Mouse (Mus musculus): ENCODE data around the gene Bahcc1.

DNA sequence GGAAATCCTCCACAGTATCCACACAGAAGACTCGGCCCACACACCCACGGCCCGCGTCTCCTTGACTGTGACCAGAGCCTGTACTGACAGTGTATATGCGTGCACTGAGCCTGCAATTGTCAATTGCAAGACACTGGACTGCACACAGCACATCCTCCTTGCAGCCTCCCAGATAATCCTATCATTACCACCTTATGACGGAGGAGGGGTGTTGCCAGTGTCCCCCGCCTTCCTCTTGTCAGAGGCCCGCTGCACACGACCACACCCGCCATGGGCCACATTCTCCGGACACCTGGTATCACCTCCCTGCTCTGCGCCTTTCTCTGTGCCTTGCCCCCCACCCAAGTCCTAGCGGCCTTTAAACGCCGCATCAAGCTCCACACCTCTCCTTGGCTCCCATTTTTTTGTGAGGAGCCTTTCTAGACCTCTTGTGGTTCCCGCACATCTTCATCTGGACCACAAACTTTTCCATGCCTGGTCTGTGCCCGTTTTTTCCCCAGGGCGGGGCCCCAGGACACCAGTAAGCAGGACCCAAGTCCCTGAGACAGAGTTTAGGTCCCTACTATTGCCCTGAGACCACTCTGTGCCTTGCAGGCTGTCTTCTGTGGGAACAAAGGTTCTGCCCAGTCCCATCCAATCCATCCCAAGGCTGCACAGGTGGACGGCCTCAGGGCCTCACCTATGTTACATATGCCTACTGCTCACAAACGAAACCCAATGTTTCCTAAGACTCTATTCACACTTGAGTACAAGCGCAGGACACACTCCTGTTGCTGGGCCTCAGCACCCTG, 71.0 kb downstream of the Bahcc1 start:
- no peak for TF ChIP-seq POLR2A (IDR thresholded peaks at IDR 0.05; ENCODE audit: borderline replicate concordance, extremely low read depth, low read depth, low read length)
- no peak for TF ChIP-seq CTCF (IDR thresholded peaks at IDR 0.05; ENCODE audit: insufficient read depth, low read length)
